Mouse (Mus musculus) neural tube, embryonic 14.5 days (tissue): ENCODE measurements at regions not wholly inside any gene's neighbourhood (a gene's known extent, or its start where the extent isn't known, plus 50 kb on each side); places are given as distances from the start of the nearest gene placed in this dataset.
A peak's percentile ranks its signal among the peaks of the same experiment; 100 is the strongest.

Experiments used
- ATAC-seq: fragments of 200-750 bp; cut with Nextera tagmentation; 2 replicates; pipeline ENCODE4 v1.8.0; 2017; ENCODE audit warnings: low read depth, mild to moderate bottlenecking, moderate TSS enrichment, moderate library complexity
- H3K27ac ChIP-seq: fragments of 300-500 bp; sonication (generic); 2 replicates; pipeline ENCODE4 v1.5.1; 2014; ENCODE audit warnings: low read depth, mild to moderate bottlenecking, control low read depth, low read length, moderate library complexity, mixed read lengths
- H3K27me3 ChIP-seq: fragments of 300-500 bp; sonication (generic); 2 replicates; pipeline ENCODE4 v1.6.1; 2014; ENCODE audit warnings: low read length; ENCODE audit not compliant: control insufficient read depth, insufficient read depth
- H3K36me3 ChIP-seq: fragments of 300-500 bp; sonication (generic); 2 replicates; pipeline ENCODE4 v1.6.1; 2014; ENCODE audit warnings: low read length, mixed read lengths; ENCODE audit not compliant: control insufficient read depth, insufficient read depth
- H3K4me1 ChIP-seq: fragments of 300-500 bp; sonication (generic); 2 replicates; pipeline ENCODE4 v1.6.1; 2014; ENCODE audit warnings: low read length; ENCODE audit not compliant: control insufficient read depth, insufficient read depth
- H3K4me2 ChIP-seq: fragments of 300-500 bp; sonication (generic); 2 replicates; pipeline ENCODE4 v1.6.1; 2014; ENCODE audit warnings: mild to moderate bottlenecking, low read depth, low read length, control low read depth
- H3K4me3 ChIP-seq: fragments of 300-500 bp; sonication (generic); 2 replicates; pipeline ENCODE4 v1.5.1; 2014; ENCODE audit warnings: low read depth, low read length, control low read depth, mixed read lengths
- H3K9ac ChIP-seq: fragments of 300-500 bp; sonication (generic); replicated peaks from 2 replicates; pipeline ENCODE4 v1.6.1; 2014; ENCODE audit warnings: low read depth, mild to moderate bottlenecking, control low read depth, low read length, mixed read lengths
- H3K9me3 ChIP-seq: fragments of 300-500 bp; sonication (generic); 2 replicates; pipeline ENCODE4 v1.6.1; 2016; ENCODE audit warnings: low read length; ENCODE audit not compliant: control insufficient read depth
- WGBS: fragments of 180-500 bp; shearing (Covaris S2); extraction: QIAGEN DNeasy Blood & Tissue Kit; methylation state at CpG from one replicate; pipeline ENCODE4 v1.1.7; 2014; 5-methylcytosine and 5-hydroxymethylcytosine counted together

- ATAC-seq = no peak
- no peaks in the 10 kb centered on the region for H3K27me3 ChIP-seq
- H3K36me3 ChIP-seq = no peaks in the 10 kb centered on the region
- H3K9ac ChIP-seq = no peak overlapping the region
- H3K4me3 ChIP-seq = no peak overlapping the region
- no peaks in the 10 kb centered on the region for H3K9me3 ChIP-seq
- 90% methylated on average over 1 of the region's 1 CpGs for WGBS
- H3K4me1 ChIP-seq = no peaks in the 10 kb centered on the region
- no peak overlapping the region for H3K4me2 ChIP-seq
- H3K27ac ChIP-seq = no peak overlapping the region
These were observed 219.7 kb downstream of the Zbbx start for GRCm38 (mm10) chr3:74945137-74945536.

- 78% methylated on average over 2 of the region's 2 CpGs for WGBS
- H3K4me1 ChIP-seq = no peaks in the 10 kb centered on the region
- H3K27me3 ChIP-seq = no peaks in the 10 kb centered on the region
- no peaks in the 10 kb centered on the region for H3K36me3 ChIP-seq
- H3K9ac ChIP-seq = no peak overlapping the region
- no peaks in the 10 kb centered on the region for H3K9me3 ChIP-seq
- no peak overlapping the region for H3K4me2 ChIP-seq
- H3K27ac ChIP-seq = no peak overlapping the region
- ATAC-seq = peak; percentile 74
- H3K4me3 ChIP-seq = no peak overlapping the region
These were observed 243.6 kb downstream of the Zbbx start for GRCm38 (mm10) chr3:74921210-74921609.

GRCm38 (mm10) chr3:74920512-74921178 lies 244.2 kb downstream of the Zbbx start:
- no peaks in the 10 kb centered on the region for H3K27me3 ChIP-seq
- no peak overlapping the region for H3K27ac ChIP-seq
- H3K9ac ChIP-seq = no peak overlapping the region
- H3K4me1 ChIP-seq = no peaks in the 10 kb centered on the region
- H3K4me3 ChIP-seq = no peak overlapping the region
- WGBS = 66% methylated on average over 5 of the region's 5 CpGs
- H3K4me2 ChIP-seq = no peak overlapping the region
- no peaks in the 10 kb centered on the region for H3K36me3 ChIP-seq
- ATAC-seq = peak; percentile 71
- no peaks in the 10 kb centered on the region for H3K9me3 ChIP-seq

- Histone ChIP-seq H3K9ac (no peak overlapping the region), H3K4me1 (no peaks in the 10 kb centered on the region), H3K27ac (no peak overlapping the region), H3K4me3 (no peak overlapping the region), H3K27me3 (no peaks in the 10 kb centered on the region), H3K36me3 (no peaks in the 10 kb centered on the region), H3K4me2 (no peak overlapping the region), H3K9me3 (no peaks in the 10 kb centered on the region)
- no peak for ATAC-seq
These were observed 260.7 kb downstream of the Zbbx start for GRCm38 (mm10) chr3:74904177-74904576.
